Mouse (Mus musculus) limb, embryonic 14.5 days (tissue): ENCODE measurements at regions not wholly inside any gene's neighbourhood (a gene's known extent, or its start where the extent isn't known, plus 50 kb on each side); places are given as distances from the start of the nearest gene placed in this dataset.

Source experiments
- ATAC-seq: fragments of 200-750 bp; cut with Nextera tagmentation; 2 replicates; pipeline ENCODE4 v1.8.0; 2017; ENCODE audit warnings: low read depth, moderate number of reproducible peaks, moderate TSS enrichment; ENCODE audit not compliant: low FRiP score
- DNase-seq: peaks from one replicate; pipeline ENCODE4 v3.0.0-alpha.2; 2015; ENCODE audit warnings: low spot score
- H3K27ac ChIP-seq: fragments of 300-500 bp; sonication (generic); replicated peaks from 2 replicates; pipeline ENCODE4 v1.5.1; 2014; ENCODE audit warnings: low read depth, mild to moderate bottlenecking, low read length, moderate library complexity, mixed read lengths
- H3K27me3 ChIP-seq: fragments of 300-500 bp; sonication (generic); 2 replicates; pipeline ENCODE4 v1.6.1; 2014; ENCODE audit warnings: low read length, mixed read lengths; ENCODE audit not compliant: control insufficient read depth, insufficient read depth
- H3K36me3 ChIP-seq: fragments of 300-500 bp; sonication (generic); 2 replicates; pipeline ENCODE4 v1.6.1; 2014; ENCODE audit warnings: mild to moderate bottlenecking, low read length, moderate library complexity, mixed read lengths; ENCODE audit not compliant: control insufficient read depth, insufficient read depth
- H3K4me1 ChIP-seq: fragments of 300-500 bp; sonication (generic); 2 replicates; pipeline ENCODE4 v1.6.1; 2014; ENCODE audit warnings: antibody characterized with exemption, low read length, mixed read lengths; ENCODE audit not compliant: control insufficient read depth, insufficient read depth
- H3K4me2 ChIP-seq: fragments of 300-500 bp; sonication (generic); replicated peaks from 2 replicates; pipeline ENCODE4 v1.6.1; 2014; ENCODE audit warnings: low read depth, mild to moderate bottlenecking, low read length, moderate library complexity; ENCODE audit not compliant: severe bottlenecking
- H3K4me3 ChIP-seq: fragments of 300-500 bp; sonication (generic); replicated peaks from 2 replicates; pipeline ENCODE4 v1.5.1; 2014; ENCODE audit warnings: low read length
- H3K9ac ChIP-seq: fragments of 300-500 bp; sonication (generic); 2 replicates; pipeline ENCODE4 v1.6.1; 2014; ENCODE audit warnings: mild to moderate bottlenecking, low read depth, low read length, moderate library complexity; ENCODE audit not compliant: severe bottlenecking
- H3K9me3 ChIP-seq: fragments of 300-500 bp; sonication (generic); 2 replicates; pipeline ENCODE4 v1.6.1; 2016; ENCODE audit warnings: low read length; ENCODE audit not compliant: control insufficient read depth
- POLR2A ChIP-seq: fragments of 200-500 bp; IDR thresholded peaks from 2 replicates; pipeline ENCODE4 v1.8.0; 2012; ENCODE audit warnings: inconsistent platforms, mild to moderate bottlenecking, moderate library complexity, borderline replicate concordance; ENCODE audit not compliant: insufficient read depth, insufficient read length; ENCODE audit errors: extremely low read depth
- WGBS: fragments of 180-500 bp; shearing (Covaris S2); extraction: QIAGEN DNeasy Blood & Tissue Kit; methylation state at CpG from one replicate; pipeline ENCODE4 v1.1.7; 2014; 5-methylcytosine and 5-hydroxymethylcytosine counted together

DNA sequence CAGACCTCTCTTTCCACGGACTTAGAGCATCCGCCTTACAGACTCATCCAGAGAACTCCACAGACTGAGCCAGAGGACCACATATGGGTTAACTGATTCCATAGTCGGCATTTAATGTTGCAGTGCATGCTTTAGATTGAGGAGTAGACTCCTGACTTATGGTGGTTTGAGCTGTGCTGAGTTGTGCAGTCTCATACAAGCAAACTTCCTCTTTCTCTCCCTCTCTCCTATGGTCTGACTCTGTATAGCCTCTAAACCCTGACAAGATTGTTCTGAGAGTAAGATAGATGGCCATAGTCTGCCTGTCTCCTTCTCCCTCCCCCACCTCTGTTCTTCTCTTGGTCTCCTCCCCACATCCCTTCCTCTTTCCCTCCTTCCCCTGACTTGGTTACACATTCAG is 616.0 kb downstream of the Ryr2 start:
- 82% methylated on average over 3 of the region's 3 CpGs for WGBS
- Histone ChIP-seq H3K9me3 (no peaks in the 10 kb centered on the region), H3K9ac (no peak overlapping the region), H3K27ac (no peak overlapping the region), H3K4me1 (no peaks in the 10 kb centered on the region), H3K4me3 (no peak overlapping the region), H3K36me3 (no peaks in the 10 kb centered on the region), H3K4me2 (no peak overlapping the region), H3K27me3 (no peaks in the 10 kb centered on the region)
- TF ChIP-seq POLR2A, result no peak
- DNase-seq (no peak), ATAC-seq (no peak)

DNA sequence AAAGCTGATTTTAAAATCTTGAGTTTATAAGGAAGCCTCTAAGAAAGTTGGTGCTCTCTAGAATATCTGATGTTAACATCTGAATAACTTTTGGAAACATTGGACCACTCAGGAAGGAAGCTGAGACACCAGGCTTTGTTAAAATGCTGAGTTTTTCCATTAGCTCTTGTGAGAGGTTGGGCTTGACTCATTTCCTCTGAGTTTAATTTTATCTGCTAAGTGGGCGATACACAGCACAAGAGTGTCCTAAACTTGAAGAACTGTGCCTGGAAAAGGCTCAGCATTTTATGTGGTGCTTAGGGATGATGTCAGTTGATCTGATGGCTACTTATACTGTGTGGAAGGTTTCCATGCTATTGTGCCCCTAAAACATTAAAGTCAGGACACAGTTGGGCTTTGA is 623.6 kb downstream of the Ryr2 start:
- Histone ChIP-seq H3K27ac (no peak overlapping the region), H3K4me2 (no peak overlapping the region), H3K4me1 (no peaks in the 10 kb centered on the region), H3K4me3 (no peak overlapping the region), H3K9ac (no peak overlapping the region), H3K36me3 (no peaks in the 10 kb centered on the region), H3K9me3 (no peaks in the 10 kb centered on the region), H3K27me3 (no peaks in the 10 kb centered on the region)
- no peak for DNase-seq
- no peak for TF ChIP-seq POLR2A
- ATAC-seq, result no peak
- 62% methylated on average over 1 of the region's 1 CpGs for WGBS

DNA sequence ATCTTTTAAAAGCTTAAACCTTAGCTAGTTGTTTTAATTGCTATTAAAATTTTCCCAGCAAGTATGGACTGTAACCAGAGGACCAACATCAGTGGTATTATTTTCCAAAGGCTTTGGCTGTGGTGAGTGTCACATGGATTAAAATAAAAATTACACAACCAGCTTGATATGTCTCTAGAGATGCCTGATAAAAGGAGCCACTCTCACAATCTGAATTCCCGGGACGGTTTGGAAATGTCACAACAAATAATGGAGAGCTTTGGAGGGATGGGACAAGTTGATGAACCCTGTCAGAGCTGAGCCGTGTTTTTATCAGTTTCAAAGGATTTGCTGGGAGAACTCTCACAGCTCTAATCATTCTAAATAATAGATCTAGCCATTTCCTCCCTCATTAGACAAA is 624.0 kb downstream of the Ryr2 start:
- Histone ChIP-seq H3K9me3 (no peaks in the 10 kb centered on the region), H3K9ac (no peak overlapping the region), H3K4me2 (no peak overlapping the region), H3K27me3 (no peaks in the 10 kb centered on the region), H3K4me1 (no peaks in the 10 kb centered on the region), H3K27ac (no peak overlapping the region), H3K36me3 (no peaks in the 10 kb centered on the region), H3K4me3 (no peak overlapping the region)
- DNase-seq (no peak), ATAC-seq (no peak)
- no peak for TF ChIP-seq POLR2A
- WGBS, result 59% methylated on average over 3 of the region's 3 CpGs

- 92% methylated on average over 2 of the region's 2 CpGs for WGBS
- H3K36me3 ChIP-seq, result no peaks in the 10 kb centered on the region
- no peaks in the 10 kb centered on the region for H3K27me3 ChIP-seq
- DNase-seq, result no peak
- no peak for ATAC-seq
- TF ChIP-seq POLR2A, result no peak
- H3K4me1 ChIP-seq, result no peaks in the 10 kb centered on the region
- H3K4me2 ChIP-seq, result no peak overlapping the region
- no peak overlapping the region for H3K4me3 ChIP-seq
- H3K9me3 ChIP-seq, result no peaks in the 10 kb centered on the region
- no peak overlapping the region for H3K9ac ChIP-seq
- no peak overlapping the region for H3K27ac ChIP-seq
Observed at GRCm38 (mm10) chr13:11460251-11460650, 646.5 kb downstream of the Ryr2 start.

- no peak overlapping the region for H3K4me3 ChIP-seq
- TF ChIP-seq POLR2A, result no peak
- no peak overlapping the region for H3K4me2 ChIP-seq
- H3K9ac ChIP-seq, result no peak overlapping the region
- 82% methylated on average over 3 of the region's 3 CpGs for WGBS
- H3K9me3 ChIP-seq, result no peaks in the 10 kb centered on the region
- H3K4me1 ChIP-seq, result no peaks in the 10 kb centered on the region
- H3K27ac ChIP-seq, result no peak overlapping the region
- H3K36me3 ChIP-seq, result no peaks in the 10 kb centered on the region
- ATAC-seq (no peak), DNase-seq (no peak)
- no peaks in the 10 kb centered on the region for H3K27me3 ChIP-seq
Observed at GRCm38 (mm10) chr13:11455113-11455512, 651.6 kb downstream of the Ryr2 start.

GRCm38 (mm10) chr13:11452448-11452847 is 654.3 kb downstream of the Ryr2 start:
- TF ChIP-seq POLR2A, result no peak
- Histone ChIP-seq H3K27me3 (no peaks in the 10 kb centered on the region), H3K27ac (no peak overlapping the region), H3K9ac (no peak overlapping the region), H3K9me3 (no peaks in the 10 kb centered on the region), H3K4me2 (no peak overlapping the region), H3K4me1 (no peaks in the 10 kb centered on the region), H3K36me3 (no peaks in the 10 kb centered on the region), H3K4me3 (no peak overlapping the region)
- 72% methylated on average over 2 of the region's 2 CpGs for WGBS
- DNase-seq, result no peak
- no peak for ATAC-seq
